Mouse (Mus musculus): ENCODE data around the gene Kdelr1. TPM values are rescaled to one million over a fixed set of nuclear protein-coding genes. Genes with fewer than 3 reads are reported as not detected.

Gene Kdelr1
- total and polyA plus RNA-seq, 2 experiments from 2014 or later: 50.2 to 196 TPM

- H3K9me3 ChIP-seq (ENCODE audit: low read length): 0 out of 2 replicates have a peak, but pooled peaks cover 2% of the 10 kb centered on the region
- H3K36me3 ChIP-seq (ENCODE audit: insufficient read depth, low read length): no peaks in the 10 kb centered on the region
- DNase-seq (ENCODE audit: low spot score) (no peak), ATAC-seq (no peak)
- H3K4me2 ChIP-seq (ENCODE audit: low read depth, low read length): peak overlapping the region; percentile 74
- H3K4me1 ChIP-seq (ENCODE audit: insufficient read depth, low read length): peaks cover 5% of the 10 kb centered on the region; the same call in 1 of the 2 replicates
- 17% methylated on average over 14 of the region's 14 CpGs for whole genome bisulfite sequencing
- H3K9ac ChIP-seq (replicated peaks; ENCODE audit: low read length): no peak overlapping the region
- TF ChIP-seq CTCF (IDR thresholded peaks at IDR 0.05; ENCODE audit: low read depth): peak; percentile 45
- peak overlapping the region; percentile 4; the same call in 1 of the 2 replicates for H3K27ac ChIP-seq
- H3K4me3 ChIP-seq (ENCODE audit: low read length): peak overlapping the region; percentile 45
- 0 out of 2 replicates have a peak, but pooled peaks cover 3% of the 10 kb centered on the region for H3K27me3 ChIP-seq (ENCODE audit: insufficient read depth, low read length)
Measured at GRCm38 (mm10) chr7:45924429-45924816, 51.9 kb downstream of the Kdelr1 start.

- 0 out of 2 replicates have a peak, but pooled peaks cover 3% of the 10 kb centered on the region for H3K27me3 ChIP-seq (ENCODE audit: insufficient read depth, low read length)
- 15% methylated on average over 17 of the region's 23 CpGs for WGBS
- H3K36me3 ChIP-seq (ENCODE audit: insufficient read depth, low read length): no peaks in the 10 kb centered on the region
- peaks cover 2% of the 10 kb centered on the region; the same call in 1 of the 2 replicates for H3K4me1 ChIP-seq (ENCODE audit: insufficient read depth, low read length)
- peak overlapping the region; percentile 35 for H3K4me2 ChIP-seq (ENCODE audit: low read depth, low read length)
- no peak overlapping the region for H3K27ac ChIP-seq
- no peak for TF ChIP-seq CTCF (IDR thresholded peaks at IDR 0.05; ENCODE audit: low read depth)
- H3K4me3 ChIP-seq (ENCODE audit: low read length): no peak overlapping the region
- H3K9me3 ChIP-seq (ENCODE audit: low read length): 0 out of 2 replicates have a peak, but pooled peaks cover 5% of the 10 kb centered on the region
- H3K9ac ChIP-seq (replicated peaks; ENCODE audit: low read length): no peak overlapping the region
- DNase-seq (ENCODE audit: low spot score) (peak; percentile 51), ATAC-seq (peak; percentile 18; the same call in 1 of the 2 replicates)
Measured at GRCm38 (mm10) chr7:45928626-45929295, 56.2 kb downstream of the Kdelr1 start.

- ATAC-seq (no peak), DNase-seq (ENCODE audit: low spot score) (no peak)
- H3K9me3 ChIP-seq (ENCODE audit: low read length): 0 out of 2 replicates have a peak, but pooled peaks cover 5% of the 10 kb centered on the region
- TF ChIP-seq CTCF (IDR thresholded peaks at IDR 0.05; ENCODE audit: low read depth): peak; percentile 38
- H3K4me3 ChIP-seq (ENCODE audit: low read length): no peak overlapping the region
- no peaks in the 10 kb centered on the region for H3K4me1 ChIP-seq (ENCODE audit: insufficient read depth, low read length)
- no peaks in the 10 kb centered on the region for H3K36me3 ChIP-seq (ENCODE audit: insufficient read depth, low read length)
- H3K27ac ChIP-seq: no peak overlapping the region
- no peak overlapping the region for H3K4me2 ChIP-seq (ENCODE audit: low read depth, low read length)
- H3K9ac ChIP-seq (replicated peaks; ENCODE audit: low read length): no peak overlapping the region
- 0 out of 2 replicates have a peak, but pooled peaks cover 3% of the 10 kb centered on the region for H3K27me3 ChIP-seq (ENCODE audit: insufficient read depth, low read length)
- WGBS: 81% methylated on average over 1 of the region's 1 CpGs
Measured at GRCm38 (mm10) chr7:45929688-45930087, 57.1 kb downstream of the Kdelr1 start.

Other genes starting within 250 kb of the Kdelr1 start
- 36.4 and 39.8 TPM in 2 replicates for gene Rasip1, start 245.3 kb upstream of the Kdelr1 start, total RNA-seq (2014; rRNA removed)
- gene Rasip1, start 245.3 kb upstream of the Kdelr1 start, polyA plus RNA-seq (2015; fragmentation: Nextera tagmentation; extraction: Ambion mirVana): 18.7 TPM in 2 replicates
- gene Mamstr, start 232.8 kb upstream of the Kdelr1 start, total RNA-seq (2014; rRNA removed): 3.3 and 3.6 TPM in 2 replicates
- gene Mamstr, start 232.8 kb upstream of the Kdelr1 start, polyA plus RNA-seq (2015; fragmentation: Nextera tagmentation; extraction: Ambion mirVana): 2.9 and 3.9 TPM in 2 replicates
- gene Fut2, start 206.4 kb upstream of the Kdelr1 start, total RNA-seq (2014; rRNA removed): 0.32 TPM in 1 of 2 replicates, not detected in the other
- 0.15 and 0.67 TPM in 2 replicates for gene Fut2, start 206.4 kb upstream of the Kdelr1 start, polyA plus RNA-seq (2015; fragmentation: Nextera tagmentation; extraction: Ambion mirVana)
- 0.94 TPM in 1 of 2 replicates, not detected in the other for gene Ntn5, start 188.8 kb upstream of the Kdelr1 start, total RNA-seq (2014; rRNA removed)
- 0.68 and 0.80 TPM in 2 replicates for gene Ntn5, start 188.8 kb upstream of the Kdelr1 start, polyA plus RNA-seq (2015; fragmentation: Nextera tagmentation; extraction: Ambion mirVana)
- gene Sec1, start 178.4 kb upstream of the Kdelr1 start, total RNA-seq (2014; rRNA removed): 0.68 and 0.79 TPM in 2 replicates
- gene Sec1, start 178.4 kb upstream of the Kdelr1 start, polyA plus RNA-seq (2015; fragmentation: Nextera tagmentation; extraction: Ambion mirVana): 0.35 and 0.48 TPM in 2 replicates
- gene Car11, start 172.9 kb upstream of the Kdelr1 start, total RNA-seq (2014; rRNA removed): 89.4 and 91.0 TPM in 2 replicates
- 76.9 and 78.2 TPM in 2 replicates for gene Car11, start 172.9 kb upstream of the Kdelr1 start, polyA plus RNA-seq (2015; fragmentation: Nextera tagmentation; extraction: Ambion mirVana)
- 4.2 and 12.2 TPM in 2 replicates for gene Dbp, start 167.7 kb upstream of the Kdelr1 start, total RNA-seq (2014; rRNA removed)
- gene Dbp, start 167.7 kb upstream of the Kdelr1 start, polyA plus RNA-seq (2015; fragmentation: Nextera tagmentation; extraction: Ambion mirVana): 4.6 and 5.3 TPM in 2 replicates
- gene Rpl18, start 157.3 kb upstream of the Kdelr1 start, total RNA-seq (2014; rRNA removed): 999 and 1,175 TPM in 2 replicates
- gene Rpl18, start 157.3 kb upstream of the Kdelr1 start, polyA plus RNA-seq (2015; fragmentation: Nextera tagmentation; extraction: Ambion mirVana): 519 and 535 TPM in 2 replicates
- gene Sphk2, start 154.8 kb upstream of the Kdelr1 start, total RNA-seq (2014; rRNA removed): 27.4 and 31.6 TPM in 2 replicates
- 17.8 and 18.5 TPM in 2 replicates for gene Sphk2, start 154.8 kb upstream of the Kdelr1 start, polyA plus RNA-seq (2015; fragmentation: Nextera tagmentation; extraction: Ambion mirVana)
- 0.11 and 0.16 TPM in 2 replicates for gene Fam83e, start 151.6 kb upstream of the Kdelr1 start, total RNA-seq (2014; rRNA removed)
- 0.09 and 0.25 TPM in 2 replicates for gene Fam83e, start 151.6 kb upstream of the Kdelr1 start, polyA plus RNA-seq (2015; fragmentation: Nextera tagmentation; extraction: Ambion mirVana)
- not detected in 2 replicates for gene Spaca4, start 147.0 kb upstream of the Kdelr1 start, total RNA-seq (2014; rRNA removed)
- not detected in 2 replicates for gene Spaca4, start 147.0 kb upstream of the Kdelr1 start, polyA plus RNA-seq (2015; fragmentation: Nextera tagmentation; extraction: Ambion mirVana)
- gene Lmtk3, start 89.0 kb upstream of the Kdelr1 start, total RNA-seq (2014; rRNA removed): 125 and 133 TPM in 2 replicates
- 13.6 and 13.9 TPM in 2 replicates for gene Lmtk3, start 89.0 kb upstream of the Kdelr1 start, polyA plus RNA-seq (2015; fragmentation: Nextera tagmentation; extraction: Ambion mirVana)
- gene Sult2b1, start 88.1 kb upstream of the Kdelr1 start, total RNA-seq (2014; rRNA removed): 4.7 and 12.1 TPM in 2 replicates
- gene Sult2b1, start 88.1 kb upstream of the Kdelr1 start, polyA plus RNA-seq (2015; fragmentation: Nextera tagmentation; extraction: Ambion mirVana): 5.7 and 7.4 TPM in 2 replicates
- gene Cyth2, start 58.2 kb upstream of the Kdelr1 start, total RNA-seq (2014; rRNA removed): 176 and 221 TPM in 2 replicates
- gene Cyth2, start 58.2 kb upstream of the Kdelr1 start, polyA plus RNA-seq (2015; fragmentation: Nextera tagmentation; extraction: Ambion mirVana): 209 and 216 TPM in 2 replicates
- 0.97 and 1.4 TPM in 2 replicates for gene Kcnj14, start 48.0 kb upstream of the Kdelr1 start, total RNA-seq (2014; rRNA removed)
- gene Kcnj14, start 48.0 kb upstream of the Kdelr1 start, polyA plus RNA-seq (2015; fragmentation: Nextera tagmentation; extraction: Ambion mirVana): 0.89 and 1.2 TPM in 2 replicates
- 29.1 and 34.6 TPM in 2 replicates for gene Grwd1, start 41.8 kb upstream of the Kdelr1 start, total RNA-seq (2014; rRNA removed)
- 44.6 and 48.6 TPM in 2 replicates for gene Grwd1, start 41.8 kb upstream of the Kdelr1 start, polyA plus RNA-seq (2015; fragmentation: Nextera tagmentation; extraction: Ambion mirVana)
- gene Grin2d, start 5.6 kb downstream of the Kdelr1 start, total RNA-seq (2014; rRNA removed): 37.8 and 44.9 TPM in 2 replicates
- gene Grin2d, start 5.6 kb downstream of the Kdelr1 start, polyA plus RNA-seq (2015; fragmentation: Nextera tagmentation; extraction: Ambion mirVana): 4.1 and 4.4 TPM in 2 replicates
- gene Syngr4, start 23.9 kb downstream of the Kdelr1 start, total RNA-seq (2014; rRNA removed): not detected in 2 replicates
- 0.19 and 0.51 TPM in 2 replicates for gene Syngr4, start 23.9 kb downstream of the Kdelr1 start, polyA plus RNA-seq (2015; fragmentation: Nextera tagmentation; extraction: Ambion mirVana)
- gene Tmem143, start 24.2 kb downstream of the Kdelr1 start, total RNA-seq (2014; rRNA removed): 39.2 and 48.8 TPM in 2 replicates
- 4.6 and 6.8 TPM in 2 replicates for gene Tmem143, start 24.2 kb downstream of the Kdelr1 start, polyA plus RNA-seq (2015; fragmentation: Nextera tagmentation; extraction: Ambion mirVana)
- gene Emp3, start 48.6 kb downstream of the Kdelr1 start, total RNA-seq (2014; rRNA removed): 4.9 and 15.3 TPM in 2 replicates
- 33.4 and 45.2 TPM in 2 replicates for gene Emp3, start 48.6 kb downstream of the Kdelr1 start, polyA plus RNA-seq (2015; fragmentation: Nextera tagmentation; extraction: Ambion mirVana)
- gene Ccdc114, start 51.3 kb downstream of the Kdelr1 start, total RNA-seq (2014; rRNA removed): 6.8 and 7.5 TPM in 2 replicates
- gene Ccdc114, start 51.3 kb downstream of the Kdelr1 start, polyA plus RNA-seq (2015; fragmentation: Nextera tagmentation; extraction: Ambion mirVana): 7.8 and 10.6 TPM in 2 replicates
- gene Abcc6, start 157.5 kb downstream of the Kdelr1 start, total RNA-seq (2014; rRNA removed): 0.58 and 1.2 TPM in 2 replicates
- gene Abcc6, start 157.5 kb downstream of the Kdelr1 start, polyA plus RNA-seq (2015; fragmentation: Nextera tagmentation; extraction: Ambion mirVana): 0.55 and 0.64 TPM in 2 replicates
- gene Nomo1, start 160.9 kb downstream of the Kdelr1 start, total RNA-seq (2014; rRNA removed): 53.6 and 61.5 TPM in 2 replicates
- 36.9 and 37.9 TPM in 2 replicates for gene Nomo1, start 160.9 kb downstream of the Kdelr1 start, polyA plus RNA-seq (2015; fragmentation: Nextera tagmentation; extraction: Ambion mirVana)
- 13.2 and 18.7 TPM in 2 replicates for gene Kcnj11, start 228.0 kb downstream of the Kdelr1 start, total RNA-seq (2014; rRNA removed)
- gene Kcnj11, start 228.0 kb downstream of the Kdelr1 start, polyA plus RNA-seq (2015; fragmentation: Nextera tagmentation; extraction: Ambion mirVana): 2.4 and 3.0 TPM in 2 replicates